Mouse (Mus musculus) kidney, embryonic 14.5 days (tissue): ENCODE measurements around the gene Ahcy. TPM values are rescaled to one million over a fixed set of nuclear protein-coding genes. Genes with fewer than 3 reads are reported as not detected.

Experiments
- ATAC-seq: fragments of 200-750 bp; cut with Nextera tagmentation; 2 replicates; pipeline ENCODE4 v1.8.0; 2017; ENCODE audit warnings: moderate number of reproducible peaks, mild to moderate bottlenecking, moderate TSS enrichment, moderate library complexity; ENCODE audit not compliant: low FRiP score, low TSS enrichment
- H3K27ac ChIP-seq: fragments of 300-500 bp; sonication (generic); 2 replicates; pipeline ENCODE4 v1.5.1; 2014; ENCODE audit warnings: low read depth, mild to moderate bottlenecking, low read length, moderate library complexity, mixed read lengths
- H3K27me3 ChIP-seq: fragments of 300-500 bp; sonication (generic); 2 replicates; pipeline ENCODE4 v1.6.1; 2014; ENCODE audit warnings: mild to moderate bottlenecking, low read length; ENCODE audit not compliant: control insufficient read depth, insufficient read depth
- H3K36me3 ChIP-seq: fragments of 300-500 bp; sonication (generic); 2 replicates; pipeline ENCODE4 v1.6.1; 2014; ENCODE audit warnings: low read length, mixed read lengths; ENCODE audit not compliant: control insufficient read depth, insufficient read depth
- H3K4me1 ChIP-seq: fragments of 300-500 bp; sonication (generic); 2 replicates; pipeline ENCODE4 v1.6.1; 2014; ENCODE audit warnings: low read length, mixed read lengths; ENCODE audit not compliant: control insufficient read depth, insufficient read depth
- H3K4me2 ChIP-seq: fragments of 300-500 bp; sonication (generic); replicated peaks from 2 replicates; pipeline ENCODE4 v1.6.1; 2014; ENCODE audit warnings: low read depth, mild to moderate bottlenecking, low read length
- H3K4me3 ChIP-seq: fragments of 300-500 bp; sonication (generic); 2 replicates; pipeline ENCODE4 v1.5.1; 2014; ENCODE audit warnings: mild to moderate bottlenecking, low read length
- H3K9ac ChIP-seq: fragments of 300-500 bp; sonication (generic); 2 replicates; pipeline ENCODE4 v1.6.1; 2014; ENCODE audit warnings: low read depth, mild to moderate bottlenecking, low read length, moderate library complexity
- H3K9me3 ChIP-seq: fragments of 300-500 bp; sonication (generic); 2 replicates; pipeline ENCODE4 v1.6.1; 2016; ENCODE audit warnings: low read length; ENCODE audit not compliant: control insufficient read depth
- WGBS: fragments of 180-500 bp; shearing (Covaris S2); extraction: QIAGEN DNeasy Blood & Tissue Kit; methylation state at CpG from one replicate; pipeline ENCODE4 v1.1.7; 2014; 5-methylcytosine and 5-hydroxymethylcytosine counted together
- polyA plus RNA-seq: library from polyadenylated mRNA; unstranded; fragments of >200 nt; fragmentation: Nextera tagmentation; extraction: Ambion mirVana; gene quantifications from 2 replicates; pipeline ENCODE4 v1.2.1, GENCODE M21; 2014

Ahcy gene
- polyA plus RNA-seq, 1 experiment from 2014 or later, result 99.8 TPM

GRCm38 (mm10) chr2:155080179-155080530 lies 5.9 kb upstream of the Ahcy start:
- H3K4me3 ChIP-seq, result no peak overlapping the region
- H3K4me1 ChIP-seq, result peaks cover 2% of the 10 kb centered on the region; the same call in 1 of the 2 replicates
- no peaks in the 10 kb centered on the region for H3K36me3 ChIP-seq
- H3K9me3 ChIP-seq, result no peaks in the 10 kb centered on the region
- H3K27ac ChIP-seq, result no peak overlapping the region
- H3K27me3 ChIP-seq, result no peaks in the 10 kb centered on the region
- no peak overlapping the region for H3K4me2 ChIP-seq
- no peak overlapping the region for H3K9ac ChIP-seq
- ATAC-seq, result no peak
- 76% methylated on average over 4 of the region's 4 CpGs for WGBS

- Histone ChIP-seq H3K9ac (no peak overlapping the region), H3K4me2 (no peak overlapping the region), H3K4me1 (peaks cover 6% of the 10 kb centered on the region; the same call in 1 of the 2 replicates), H3K27me3 (no peaks in the 10 kb centered on the region), H3K36me3 (no peaks in the 10 kb centered on the region), H3K27ac (no peak overlapping the region), H3K4me3 (no peak overlapping the region), H3K9me3 (no peaks in the 10 kb centered on the region)
- no peak for ATAC-seq
- 45% methylated on average over 7 of the region's 7 CpGs for WGBS
These were observed 5.3 kb upstream of the Ahcy start for GRCm38 (mm10) chr2:155079500-155080178.

GRCm38 (mm10) chr2:155075649-155076048 lies 1.4 kb upstream of the Ahcy start:
- H3K4me2 ChIP-seq, result no peak overlapping the region
- ATAC-seq, result no peak
- 78% methylated on average over 6 of the region's 6 CpGs for WGBS
- no peak overlapping the region for H3K27ac ChIP-seq
- H3K4me3 ChIP-seq, result no peak overlapping the region
- H3K9ac ChIP-seq, result no peak overlapping the region
- H3K4me1 ChIP-seq, result peaks cover 15% of the 10 kb centered on the region; the same call in 1 of the 2 replicates
- no peaks in the 10 kb centered on the region for H3K27me3 ChIP-seq
- H3K9me3 ChIP-seq, result no peaks in the 10 kb centered on the region
- H3K36me3 ChIP-seq, result no peaks in the 10 kb centered on the region

- Histone ChIP-seq H3K9ac (peak overlapping the region; percentile 72; the same call in 1 of the 2 replicates), H3K4me2 (peak overlapping the region; percentile 56), H3K36me3 (no peaks in the 10 kb centered on the region), H3K27me3 (no peaks in the 10 kb centered on the region), H3K4me1 (peaks cover 15% of the 10 kb centered on the region; the same call in 1 of the 2 replicates), H3K27ac (peak overlapping the region; percentile 62), H3K4me3 (peak overlapping the region; percentile 59), H3K9me3 (no peaks in the 10 kb centered on the region)
- 16% methylated on average over 12 of the region's 12 CpGs for WGBS
- ATAC-seq, result peak; percentile 4; the same call in 1 of the 2 replicates
These were observed 551 bp upstream of the Ahcy start for GRCm38 (mm10) chr2:155074766-155075330.

GRCm38 (mm10) chr2:155073347-155073746 lies 950 bp downstream of the Ahcy start:
- H3K9ac ChIP-seq, result peak overlapping the region; percentile 72; the same call in 1 of the 2 replicates
- H3K27me3 ChIP-seq, result no peaks in the 10 kb centered on the region
- no peaks in the 10 kb centered on the region for H3K9me3 ChIP-seq
- peak overlapping the region; percentile 38; the same call in 1 of the 2 replicates for H3K27ac ChIP-seq
- peak overlapping the region; percentile 56 for H3K4me2 ChIP-seq
- peaks cover 1% of the 10 kb centered on the region; the same call in 1 of the 2 replicates for H3K36me3 ChIP-seq
- ATAC-seq, result no peak
- 20% methylated on average over 3 of the region's 3 CpGs for WGBS
- H3K4me3 ChIP-seq, result peak overlapping the region; percentile 59
- peaks cover 15% of the 10 kb centered on the region; the same call in 1 of the 2 replicates for H3K4me1 ChIP-seq

- H3K9ac ChIP-seq, result peak overlapping the region; percentile 18; the same call in 1 of the 2 replicates
- ATAC-seq, result no peak
- H3K4me2 ChIP-seq, result peak overlapping the region; percentile 56
- no peak overlapping the region for H3K27ac ChIP-seq
- WGBS, result 80% methylated on average over 8 of the region's 8 CpGs
- H3K27me3 ChIP-seq, result no peaks in the 10 kb centered on the region
- no peaks in the 10 kb centered on the region for H3K9me3 ChIP-seq
- no peak overlapping the region for H3K4me3 ChIP-seq
- peaks cover 9% of the 10 kb centered on the region for H3K36me3 ChIP-seq
- H3K4me1 ChIP-seq, result peaks cover 15% of the 10 kb centered on the region; the same call in 1 of the 2 replicates
These were observed 1.7 kb downstream of the Ahcy start for GRCm38 (mm10) chr2:155072353-155073145.

- H3K4me1 ChIP-seq, result peaks cover 15% of the 10 kb centered on the region; the same call in 1 of the 2 replicates
- H3K36me3 ChIP-seq, result peaks cover 24% of the 10 kb centered on the region
- ATAC-seq, result no peak
- no peak overlapping the region for H3K4me2 ChIP-seq
- no peak overlapping the region for H3K27ac ChIP-seq
- H3K9me3 ChIP-seq, result no peaks in the 10 kb centered on the region
- H3K4me3 ChIP-seq, result no peak overlapping the region
- 77% methylated on average over 9 of the region's 9 CpGs for WGBS
- H3K27me3 ChIP-seq, result no peaks in the 10 kb centered on the region
- no peak overlapping the region for H3K9ac ChIP-seq
These were observed 3.3 kb downstream of the Ahcy start for GRCm38 (mm10) chr2:155071027-155071426.

GRCm38 (mm10) chr2:155057361-155057760 lies 16.9 kb downstream of the Ahcy start:
- H3K9ac ChIP-seq, result no peak overlapping the region
- H3K27me3 ChIP-seq, result no peaks in the 10 kb centered on the region
- no peak overlapping the region for H3K4me3 ChIP-seq
- no peak overlapping the region for H3K4me2 ChIP-seq
- no peak overlapping the region for H3K27ac ChIP-seq
- H3K4me1 ChIP-seq, result no peaks in the 10 kb centered on the region
- no peaks in the 10 kb centered on the region for H3K9me3 ChIP-seq
- H3K36me3 ChIP-seq, result peaks cover 28% of the 10 kb centered on the region
- 65% methylated on average over 1 of the region's 1 CpGs for WGBS
- no peak for ATAC-seq
